ENCODE assay signal across 9 mouse cellular contexts in the genomic region with DNA sequence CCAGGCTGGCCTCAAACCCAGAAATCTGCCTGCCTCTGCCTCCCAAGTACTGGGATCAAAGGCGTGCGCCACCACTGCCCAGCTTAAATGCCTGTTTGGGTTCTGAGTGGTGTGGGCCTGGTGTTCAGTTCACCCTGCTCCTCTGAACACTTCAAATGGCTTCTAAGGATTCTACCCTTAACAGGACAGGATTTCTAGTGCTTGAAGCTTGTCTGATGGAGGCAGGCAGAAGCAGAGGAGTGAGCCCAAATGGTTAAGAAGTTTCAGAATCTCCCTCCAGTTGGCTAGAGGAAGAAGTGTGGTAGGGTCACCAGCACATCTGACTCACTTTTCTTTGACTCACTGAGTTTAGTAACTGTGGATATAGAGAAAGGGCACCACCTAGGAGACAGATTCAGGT. TPM values are rescaled to one million over a fixed set of nuclear protein-coding genes. Genes with fewer than 3 reads are reported as not detected.
A peak's percentile ranks its signal among the peaks of the same experiment; 100 is the strongest.
DNase-seq lines count a peak whose midpoint lies in the region; ATAC-seq lines count a peak whose summit lies in the region.
"Had no signal": no experiment of that assay in that cellular context is flagged by ENCODE, and none has a peak within 500 bp of the region (broad histone marks: within the 10 kb centered on the region; RNA-seq: fewer than 3 reads in every experiment).

No protein-coding gene starts in this region.

- no peak for ATAC-seq in heart, embryonic 14.5 days (ENCODE audit: insufficient number of reproducible peaks, insufficient read depth, low FRiP score, low read depth)
- ATAC-seq in liver, embryonic 16.5 days (ENCODE audit: low read depth), result no peak
- no peak for ATAC-seq in megakaryocyte progenitor cell, adult 5-6 weeks (replicated peaks; ENCODE audit: poor library complexity)

- 82% methylated on average over 2 of the region's 2 CpGs for WGBS in heart, embryonic 14.5 days
- WGBS in liver, embryonic 16.5 days (ENCODE audit: insufficient replicate concordance), result 66% methylated on average over 2 of the region's 2 CpGs

- peak overlapping the region; percentile 68; the same call in 1 of the 2 replicates for H3K9ac ChIP-seq in heart, embryonic 14.5 days (ENCODE audit: low read length)
- peak overlapping the region; percentile 55; the same call in 1 of the 2 replicates for H3K9ac ChIP-seq in liver, embryonic 16.5 days (ENCODE audit: low read depth, low read length)

- H3K4me2 ChIP-seq in heart, embryonic 14.5 days (ENCODE audit: low read length), result peak overlapping the region; percentile 74
- peak overlapping the region; percentile 64 for H3K4me2 ChIP-seq in liver, embryonic 16.5 days (ENCODE audit: low read depth, low read length)

- peaks cover 26 to 41% of the 10 kb centered on the region in 2 experiments for H3K4me1 ChIP-seq in heart, embryonic 14.5 days (ENCODE audit: control insufficient read depth in 2 of 2, insufficient read depth in 2 of 2, low read length in 2 of 2)
- H3K4me1 ChIP-seq in liver, embryonic 16.5 days (ENCODE audit: control insufficient read depth, low read depth, low read length), result peaks cover 74% of the 10 kb centered on the region

- H3K27me3 ChIP-seq in heart, embryonic 14.5 days (ENCODE audit: control insufficient read depth, insufficient read depth, low read length), result no peaks in the 10 kb centered on the region
- no peaks in the 10 kb centered on the region for H3K27me3 ChIP-seq in liver, embryonic 16.5 days (ENCODE audit: control insufficient read depth, insufficient read depth, low read depth, low read length)

- H3K27ac ChIP-seq in heart, embryonic 14.5 days (replicated peaks in 1 of 2; ENCODE audit: control insufficient read depth in 1 of 2, insufficient read depth in 1 of 2, low read depth in 2 of 2, low read length in 2 of 2), result peak overlapping the region in 1 of 2 experiments; percentile 88; a peak in 3 of 4 replicates
- peak overlapping the region; percentile 80 for H3K27ac ChIP-seq in liver, embryonic 16.5 days (ENCODE audit: low read length)

- peak; percentile 17 for DNase-seq in kidney, adult 9 months
- no peak for DNase-seq in kidney, postnatal 25 days
- peak; percentile 69 for DNase-seq in NIH3T3 (ENCODE audit: low read depth)
- DNase-seq in thymus, postnatal 14 days, result no peak
- DNase-seq in embryo, embryonic 11 days, result no peak
- DNase-seq: gastrocnemius, postnatal 36 days had no signal

- H3K36me3 ChIP-seq in heart, embryonic 14.5 days (ENCODE audit: control insufficient read depth, insufficient read depth, low read length), result peaks cover 14% of the 10 kb centered on the region
- peaks cover 14% of the 10 kb centered on the region for H3K36me3 ChIP-seq in liver, embryonic 16.5 days (ENCODE audit: control insufficient read depth, insufficient read depth)

- no peaks in the 10 kb centered on the region for H3K9me3 ChIP-seq in heart, embryonic 14.5 days (ENCODE audit: control insufficient read depth, low read length)
- H3K9me3 ChIP-seq in liver, embryonic 16.5 days (replicated peaks; ENCODE audit: control insufficient read depth, low read length), result no peaks in the 10 kb centered on the region

- peak overlapping the region in 1 of 2 experiments; percentile 47; a peak in 1 of 4 replicates for H3K4me3 ChIP-seq in heart, embryonic 14.5 days (ENCODE audit: control insufficient read depth in 1 of 2, insufficient read depth in 1 of 2, low read depth in 1 of 2, low read length in 2 of 2)
- H3K4me3 ChIP-seq in liver, embryonic 16.5 days (ENCODE audit: low read depth, low read length), result peak overlapping the region; percentile 49; the same call in 1 of the 2 replicates

RNA-seq across cellular contexts. Expression of gene Hdgf, which starts 3.3 kb away (rescaled TPM):
- polyA plus RNA-seq in heart, embryonic 14.5 days (2014; fragmentation: Nextera tagmentation; extraction: Ambion mirVana), result 148 and 154 TPM in 2 replicates
- 53.6 and 57.1 TPM in 2 replicates for polyA plus RNA-seq in liver, embryonic 16.5 days (2015; fragmentation: Nextera tagmentation; extraction: Ambion mirVana)
- 281 and 308 TPM in 2 replicates for total RNA-seq in megakaryocyte progenitor cell, adult 5-6 weeks (2015)
- 348 and 456 TPM in 2 replicates for total RNA-seq in megakaryocyte progenitor cell, adult 5-6 weeks (2017)

RNA-seq across cellular contexts. Expression of gene Mrpl24, which starts 9.9 kb away (rescaled TPM):
- 64.1 and 67.9 TPM in 2 replicates for polyA plus RNA-seq in heart, embryonic 14.5 days (2014; fragmentation: Nextera tagmentation; extraction: Ambion mirVana)
- 35.1 and 35.8 TPM in 2 replicates for polyA plus RNA-seq in liver, embryonic 16.5 days (2015; fragmentation: Nextera tagmentation; extraction: Ambion mirVana)
- total RNA-seq in megakaryocyte progenitor cell, adult 5-6 weeks (2015), result 157 and 195 TPM in 2 replicates
- total RNA-seq in megakaryocyte progenitor cell, adult 5-6 weeks (2017), result 119 and 137 TPM in 2 replicates

RNA-seq across cellular contexts. Expression of gene Isg20l2, which starts 20.7 kb away (rescaled TPM):
- polyA plus RNA-seq in heart, embryonic 14.5 days (2014; fragmentation: Nextera tagmentation; extraction: Ambion mirVana), result 18.5 and 19.3 TPM in 2 replicates
- polyA plus RNA-seq in liver, embryonic 16.5 days (2015; fragmentation: Nextera tagmentation; extraction: Ambion mirVana), result 17.2 and 17.5 TPM in 2 replicates
- total RNA-seq in megakaryocyte progenitor cell, adult 5-6 weeks (2015), result 45.2 and 51.0 TPM in 2 replicates
- total RNA-seq in megakaryocyte progenitor cell, adult 5-6 weeks (2017), result 41.1 and 51.0 TPM in 2 replicates

RNA-seq across cellular contexts. Expression of gene Rrnad1, which starts 21.1 kb away (rescaled TPM):
- polyA plus RNA-seq in heart, embryonic 14.5 days (2014; fragmentation: Nextera tagmentation; extraction: Ambion mirVana), result 10.9 and 14.4 TPM in 2 replicates
- 5.2 and 5.7 TPM in 2 replicates for polyA plus RNA-seq in liver, embryonic 16.5 days (2015; fragmentation: Nextera tagmentation; extraction: Ambion mirVana)
- 10.3 and 11.1 TPM in 2 replicates for total RNA-seq in megakaryocyte progenitor cell, adult 5-6 weeks (2015)
- 13.2 and 16.2 TPM in 2 replicates for total RNA-seq in megakaryocyte progenitor cell, adult 5-6 weeks (2017)

RNA-seq across cellular contexts. Expression of gene Prcc, which starts 24.0 kb away (rescaled TPM):
- 10.1 and 11.7 TPM in 2 replicates for polyA plus RNA-seq in heart, embryonic 14.5 days (2014; fragmentation: Nextera tagmentation; extraction: Ambion mirVana)
- polyA plus RNA-seq in liver, embryonic 16.5 days (2015; fragmentation: Nextera tagmentation; extraction: Ambion mirVana), result 4.1 and 4.7 TPM in 2 replicates
- total RNA-seq in megakaryocyte progenitor cell, adult 5-6 weeks (2015), result 24.5 and 25.6 TPM in 2 replicates
- 28.9 and 31.3 TPM in 2 replicates for total RNA-seq in megakaryocyte progenitor cell, adult 5-6 weeks (2017)

Comparison
In these comparisons a context has a peak if more than half of its experiments do, and no peak if none do; other contexts are left out.
1. DNase-seq: peak in kidney, adult 9 months (single experiment) and NIH3T3 (single experiment); none in kidney, postnatal 25 days (0 of 2), thymus, postnatal 14 days (single experiment) and embryo, embryonic 11 days (single experiment).